Mouse (Mus musculus) midbrain, embryonic 14.5 days (tissue): ENCODE results near the gene Slc39a2. TPM values are rescaled to one million over a fixed set of nuclear protein-coding genes. Genes with fewer than 3 reads are reported as not detected.
"Not testable (repeated sequence)": the region's sequence is repeated elsewhere in the genome, so short reads cannot be mapped to it uniquely, and the experiment has no call there.

Source experiments
- ATAC-seq: fragments of 200-750 bp; cut with Nextera tagmentation; 2 replicates; pipeline ENCODE4 v1.8.0; 2017; ENCODE audit warnings: moderate number of reproducible peaks, moderate library complexity; ENCODE audit not compliant: low FRiP score, low TSS enrichment
- DNase-seq: peaks from one replicate; pipeline ENCODE4 v3.0.0-alpha.2; 2015
- H3K27ac ChIP-seq: fragments of 300-500 bp; sonication (generic); replicated peaks from 2 replicates; pipeline ENCODE4 v1.5.1; 2014; ENCODE audit warnings: mild to moderate bottlenecking, low read depth, low read length, moderate library complexity
- H3K27me3 ChIP-seq: fragments of 300-500 bp; sonication (generic); 2 replicates; pipeline ENCODE4 v1.6.1; 2014; ENCODE audit warnings: low read length, control low read depth, mixed read lengths; ENCODE audit not compliant: control insufficient read depth, insufficient read depth
- H3K36me3 ChIP-seq: fragments of 300-500 bp; sonication (generic); 2 replicates; pipeline ENCODE4 v1.6.1; 2014; ENCODE audit warnings: low read length, control low read depth; ENCODE audit not compliant: control insufficient read depth, insufficient read depth
- H3K4me1 ChIP-seq: fragments of 300-500 bp; sonication (generic); 2 replicates; pipeline ENCODE4 v1.6.1; 2014; ENCODE audit warnings: mild to moderate bottlenecking, antibody characterized with exemption, low read length, control low read depth; ENCODE audit not compliant: control insufficient read depth, insufficient read depth
- H3K4me2 ChIP-seq: fragments of 300-500 bp; sonication (generic); 2 replicates; pipeline ENCODE4 v1.6.1; 2014; ENCODE audit warnings: mild to moderate bottlenecking, low read length, moderate library complexity
- H3K4me3 ChIP-seq: fragments of 300-500 bp; sonication (generic); replicated peaks from 2 replicates; pipeline ENCODE4 v1.5.1; 2014; ENCODE audit warnings: low read depth, low read length
- H3K9ac ChIP-seq: fragments of 300-500 bp; sonication (generic); replicated peaks from 2 replicates; pipeline ENCODE4 v1.6.1; 2014; ENCODE audit warnings: mild to moderate bottlenecking, low read length, moderate library complexity
- H3K9me3 ChIP-seq: fragments of 300-500 bp; sonication (generic); 2 replicates; pipeline ENCODE4 v1.6.1; 2016; ENCODE audit warnings: low read length, control low read depth, mixed read lengths; ENCODE audit not compliant: control insufficient read depth
- WGBS: fragments of 180-500 bp; shearing (Covaris S2); extraction: QIAGEN DNeasy Blood & Tissue Kit; methylation state at CpG from one replicate; pipeline ENCODE4 v1.1.7; 2014; 5-methylcytosine and 5-hydroxymethylcytosine counted together
- polyA plus RNA-seq: library from polyadenylated mRNA; unstranded; fragments of >200 nt; fragmentation: Nextera tagmentation; extraction: Ambion mirVana; gene quantifications from 2 replicates; pipeline ENCODE4 v1.2.1, GENCODE M21; 2014

The Slc39a2 gene
- 1.1 and 1.8 TPM in 2 replicates for polyA plus RNA-seq

DNA sequence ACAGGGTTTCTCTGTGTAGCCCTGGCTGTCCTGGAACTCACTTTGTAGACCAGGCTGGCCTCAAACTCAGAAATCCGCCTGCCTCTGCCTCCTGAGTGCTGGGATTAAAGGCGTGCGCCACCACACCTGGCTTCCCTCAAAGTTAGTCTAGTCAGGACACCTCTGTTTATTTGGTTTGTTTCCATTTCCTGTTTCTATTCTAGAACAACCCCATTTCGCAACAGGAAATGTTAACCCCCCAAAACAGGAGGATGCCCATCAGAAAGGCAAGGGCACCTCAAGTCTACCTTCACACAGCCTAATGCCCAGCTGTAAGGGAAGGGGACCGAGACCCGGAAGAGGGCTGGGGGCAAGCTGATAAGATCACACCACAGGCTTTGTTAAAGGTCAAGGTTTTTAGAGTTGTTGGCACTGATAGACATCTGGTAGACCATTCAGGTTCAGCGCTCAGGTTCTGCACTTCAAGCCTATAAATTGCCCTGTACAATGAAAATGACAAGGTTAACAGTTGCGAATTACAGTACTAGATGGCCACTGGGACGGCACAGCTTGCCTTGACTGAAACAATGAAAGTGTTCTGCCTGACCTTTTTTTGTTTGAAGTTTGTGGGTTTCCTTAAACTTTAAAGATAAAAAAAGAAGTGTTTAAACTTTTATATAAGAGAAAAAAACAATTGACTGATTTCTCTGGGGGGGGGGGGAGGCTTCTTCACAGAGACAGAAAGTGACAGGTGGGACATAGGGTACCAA lies at the start of gene Slc39a2:
Gene Slc39a2, plus strand, starts transcription at position 699 of the 749 bp plus-strand sequence.
- Histone ChIP-seq H3K9me3 (no peaks in the 10 kb centered on the region), H3K4me2 (no peak within 1 kb of the TSS), H3K4me3 (no peak within 1 kb of the TSS), H3K27ac (no peak within 1 kb of the TSS), H3K4me1 (no peaks in the 10 kb centered on the region), H3K36me3 (peaks cover 64% of the 10 kb centered on the region), H3K27me3 (no peaks in the 10 kb centered on the region), H3K9ac (no peak within 1 kb of the TSS)
- WGBS, result 97% methylated on average over 9 of the region's 9 CpGs
- no peak for DNase-seq
- ATAC-seq, result no peak

DNA sequence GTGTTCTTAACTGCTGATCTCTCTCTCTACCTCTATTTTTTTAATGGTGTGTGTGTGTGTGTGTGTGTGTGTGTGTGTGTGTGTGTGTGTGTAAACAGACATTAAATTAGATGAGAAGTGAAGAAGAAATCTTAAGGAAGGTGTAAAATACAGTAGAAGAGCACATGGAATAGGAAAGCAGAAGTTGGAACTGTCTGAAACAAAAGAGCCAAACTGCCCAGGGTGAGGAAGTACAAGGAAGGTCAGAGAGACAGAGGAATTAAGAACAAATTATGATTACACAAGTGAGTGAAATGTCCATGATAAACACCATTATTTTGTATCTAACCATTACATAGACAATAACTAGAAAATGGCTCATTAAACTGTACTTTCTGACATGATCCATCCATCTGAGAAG lies 48.8 kb upstream of the Slc39a2 start:
- H3K36me3 ChIP-seq, result no peaks in the 10 kb centered on the region
- H3K4me3 ChIP-seq, result no peak overlapping the region
- no peaks in the 10 kb centered on the region for H3K9me3 ChIP-seq
- H3K9ac ChIP-seq, result no peak overlapping the region
- no peak for DNase-seq
- no peak overlapping the region for H3K27ac ChIP-seq
- H3K4me2 ChIP-seq, result no peak overlapping the region
- no peaks in the 10 kb centered on the region for H3K27me3 ChIP-seq
- no peak for ATAC-seq
- no peaks in the 10 kb centered on the region for H3K4me1 ChIP-seq

DNA sequence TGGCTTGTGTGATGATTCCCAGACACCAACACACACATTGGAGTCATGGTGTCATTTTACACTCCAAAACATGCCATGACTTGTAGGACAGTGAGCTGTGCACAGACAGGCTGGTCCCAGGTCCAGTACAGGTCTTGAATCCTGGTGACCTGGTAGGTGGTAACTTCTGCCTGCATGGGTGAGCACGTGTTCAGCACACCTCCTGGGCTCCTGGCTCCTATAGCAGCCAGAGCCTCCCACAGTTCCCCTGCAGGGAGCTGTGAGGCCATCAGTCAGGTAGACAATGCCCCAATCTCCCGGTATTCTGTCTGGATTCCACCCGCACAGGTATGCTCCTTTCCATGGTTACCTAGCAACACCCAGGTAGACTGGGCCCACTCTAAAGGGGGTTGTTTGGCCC lies 46.1 kb upstream of the Slc39a2 start:
- Histone ChIP-seq H3K4me1 (no peaks in the 10 kb centered on the region), H3K4me2 (no peak overlapping the region), H3K9ac (no peak overlapping the region), H3K9me3 (no peaks in the 10 kb centered on the region), H3K4me3 (no peak overlapping the region), H3K27ac (no peak overlapping the region), H3K36me3 (no peaks in the 10 kb centered on the region), H3K27me3 (no peaks in the 10 kb centered on the region)
- DNase-seq (no peak), ATAC-seq (no peak)
- 62% methylated on average over 3 of the region's 3 CpGs for WGBS

DNA sequence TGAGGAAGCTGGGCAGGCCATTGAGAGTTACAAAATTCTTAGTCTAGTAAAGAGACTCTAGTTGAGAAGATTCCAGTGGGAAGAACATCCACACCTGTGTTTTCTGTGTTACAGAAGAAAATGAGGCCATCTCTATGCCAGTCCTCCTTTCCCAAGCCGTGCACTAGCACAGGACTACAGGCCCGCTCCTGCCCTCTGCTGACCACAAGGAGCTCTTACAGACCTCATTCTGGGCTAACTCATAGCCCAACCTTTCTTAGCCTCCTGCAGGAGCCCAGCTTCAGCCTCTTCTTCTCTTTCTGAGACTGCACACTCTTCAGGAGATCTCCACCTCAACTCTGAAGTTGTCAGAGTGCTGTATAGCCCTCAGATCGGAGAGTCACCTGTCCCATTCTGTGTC lies 41.7 kb upstream of the Slc39a2 start:
- ATAC-seq, H3K4me3 ChIP-seq, H3K27me3 ChIP-seq, H3K27ac ChIP-seq, H3K4me2 ChIP-seq, H3K9me3 ChIP-seq, H3K4me1 ChIP-seq, H3K9ac ChIP-seq, H3K36me3 ChIP-seq: not testable (repeated sequence)
- DNase-seq, result peak; percentile 46
- 48% methylated on average over 3 of the region's 3 CpGs for WGBS

DNA sequence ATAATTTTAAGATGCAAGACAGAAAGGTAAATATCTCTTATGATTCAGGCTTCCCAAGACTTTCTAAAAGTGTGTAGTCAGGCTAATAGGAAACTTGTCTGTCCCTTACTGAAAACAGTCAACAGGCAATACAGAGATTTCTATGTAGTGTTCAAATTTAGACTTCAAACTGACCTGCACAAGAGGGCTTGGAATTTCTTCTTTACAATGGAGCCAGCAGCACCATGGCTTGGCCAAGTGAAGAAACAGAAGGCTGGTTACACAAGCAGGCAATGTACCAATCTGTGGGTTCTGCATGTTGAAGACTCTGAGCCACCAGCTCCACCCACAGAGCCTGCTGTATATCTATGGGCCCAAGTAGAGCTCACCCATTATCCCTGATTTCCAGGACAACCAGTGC lies 39.3 kb upstream of the Slc39a2 start, which contains the start of gene Ear6:
Gene Ear6, plus strand, starts transcription at position 301 of the 400 bp plus-strand sequence.
- no peak within 1 kb of the TSS for H3K4me2 ChIP-seq
- H3K4me1 ChIP-seq, result no peaks in the 10 kb centered on the region
- no peaks in the 10 kb centered on the region for H3K9me3 ChIP-seq
- DNase-seq (no peak), ATAC-seq (no peak)
- H3K4me3 ChIP-seq, result no peak within 1 kb of the TSS
- no peak within 1 kb of the TSS for H3K27ac ChIP-seq
- no peaks in the 10 kb centered on the region for H3K27me3 ChIP-seq
- no peak within 1 kb of the TSS for H3K9ac ChIP-seq
- no peaks in the 10 kb centered on the region for H3K36me3 ChIP-seq

DNA sequence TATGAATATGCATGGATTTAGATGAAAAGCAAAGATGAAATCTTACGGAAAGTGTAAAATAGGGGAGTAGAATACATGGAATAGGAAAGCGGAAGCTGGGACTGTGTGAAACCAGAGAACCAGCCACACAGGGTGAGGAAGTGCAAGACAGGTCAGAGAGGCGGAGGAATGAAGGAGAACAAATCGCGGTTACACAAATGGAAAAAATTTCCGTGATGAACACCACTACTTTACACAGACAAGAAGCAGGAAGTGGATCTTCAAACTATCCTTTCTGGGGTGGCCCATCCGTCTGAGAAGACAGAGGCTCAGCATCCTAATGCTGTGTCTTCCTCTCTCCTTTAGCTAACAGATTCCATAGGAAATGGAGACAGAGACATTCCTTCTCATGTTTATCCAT lies 37.4 kb upstream of the Slc39a2 start:
- H3K4me2 ChIP-seq, result not testable (repeated sequence)
- 88% methylated on average over 7 of the region's 7 CpGs for WGBS

DNA sequence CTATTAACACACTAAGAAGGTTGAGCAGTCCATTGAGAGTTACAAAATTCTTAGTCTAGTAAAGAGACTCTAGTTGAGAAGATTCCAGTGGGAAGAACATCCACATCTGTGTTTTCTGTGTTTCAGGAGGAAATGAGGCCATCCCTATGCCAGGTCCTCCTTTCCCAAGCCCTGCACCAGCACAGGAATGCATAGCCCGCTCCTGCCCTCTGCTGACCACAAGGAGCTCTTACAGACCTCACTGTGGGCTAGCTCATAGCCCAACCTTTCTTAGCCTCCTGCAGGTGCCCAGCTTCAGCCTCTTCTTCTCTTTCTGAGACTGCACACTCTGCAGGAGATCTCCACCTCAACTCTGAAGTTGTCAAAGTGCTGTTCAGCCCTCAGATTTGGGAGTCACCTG lies 29.1 kb upstream of the Slc39a2 start:
- H3K4me1 ChIP-seq, H3K27me3 ChIP-seq, H3K36me3 ChIP-seq, H3K4me3 ChIP-seq, ATAC-seq, H3K27ac ChIP-seq, H3K9me3 ChIP-seq, H3K9ac ChIP-seq, H3K4me2 ChIP-seq: not testable (repeated sequence)
- DNase-seq, result peak; percentile 40
- 11% methylated on average over 1 of the region's 1 CpGs for WGBS

More for the DNA sequence above, 37.4 kb upstream of the Slc39a2 start:
- H3K27me3 ChIP-seq, ATAC-seq, H3K36me3 ChIP-seq, H3K4me3 ChIP-seq, H3K9me3 ChIP-seq, H3K27ac ChIP-seq, DNase-seq, H3K9ac ChIP-seq, H3K4me1 ChIP-seq: not testable (repeated sequence)

DNA sequence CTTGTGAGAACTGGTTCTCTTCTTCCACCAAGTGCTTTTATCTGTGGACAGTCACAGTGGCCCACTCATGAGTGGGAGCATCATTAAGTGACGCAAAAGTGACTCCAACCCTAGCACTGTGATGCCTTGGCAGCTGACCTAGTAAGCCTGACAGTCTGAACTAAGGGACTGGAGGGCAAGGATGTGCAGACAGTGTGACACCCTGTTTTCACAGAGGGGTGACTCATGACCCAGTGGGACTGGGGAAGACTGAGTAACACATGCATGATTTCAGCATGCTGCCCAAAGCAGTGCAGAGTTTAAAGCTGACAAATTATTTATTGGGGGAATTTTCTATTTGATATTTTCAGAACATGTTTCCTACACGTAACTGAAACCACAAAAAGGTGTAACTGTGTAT lies 21.9 kb upstream of the Slc39a2 start:
- no peak overlapping the region for H3K4me2 ChIP-seq
- H3K27me3 ChIP-seq, result no peaks in the 10 kb centered on the region
- H3K27ac ChIP-seq, result no peak overlapping the region
- H3K4me3 ChIP-seq, result no peak overlapping the region
- H3K9ac ChIP-seq, result no peak overlapping the region
- H3K9me3 ChIP-seq, result no peaks in the 10 kb centered on the region
- WGBS, result 84% methylated on average over 2 of the region's 2 CpGs
- DNase-seq (no peak), ATAC-seq (no peak)
- no peaks in the 10 kb centered on the region for H3K4me1 ChIP-seq
- no peaks in the 10 kb centered on the region for H3K36me3 ChIP-seq

DNA sequence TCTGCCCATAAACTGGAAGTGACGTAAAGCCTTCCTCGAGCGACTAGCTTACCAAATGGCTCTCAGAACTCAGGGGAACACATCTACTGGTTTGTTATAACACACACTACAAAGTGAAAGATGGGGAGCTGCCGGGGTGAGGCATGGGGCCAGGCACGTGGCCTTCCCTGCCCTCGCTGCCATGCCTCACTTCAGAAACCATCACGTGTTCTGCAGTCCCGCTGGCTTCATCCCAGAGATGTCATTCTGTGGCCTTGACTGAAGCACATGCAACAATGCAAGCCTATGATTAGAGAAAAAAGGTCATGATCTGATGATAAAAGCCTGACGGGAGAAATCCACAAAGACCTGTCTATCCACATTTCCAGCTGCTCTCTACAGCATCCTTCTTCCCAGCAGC lies 20.9 kb upstream of the Slc39a2 start:
- Histone ChIP-seq H3K9me3 (no peaks in the 10 kb centered on the region), H3K4me3 (no peak overlapping the region), H3K4me2 (no peak overlapping the region), H3K27me3 (no peaks in the 10 kb centered on the region), H3K27ac (no peak overlapping the region), H3K4me1 (no peaks in the 10 kb centered on the region), H3K9ac (no peak overlapping the region), H3K36me3 (no peaks in the 10 kb centered on the region)
- 84% methylated on average over 9 of the region's 9 CpGs for WGBS
- DNase-seq, result no peak
- ATAC-seq, result no peak
